Mouse (Mus musculus): ENCODE data around the gene Eif3k. TPM values are rescaled to one million over a fixed set of nuclear protein-coding genes. Genes with fewer than 3 reads are reported as not detected.

Gene Eif3k
- polyA plus RNA-seq, 1 experiment: 335 TPM

- no peak overlapping the region for H3ac ChIP-seq (ENCODE audit: control insufficient read depth, insufficient read length)
- no peak for TF ChIP-seq MYOG (IDR thresholded peaks at IDR 0.05; ENCODE audit: control insufficient read depth in 1 of 3, insufficient read depth in 1 of 3, insufficient read length in 2 of 3, low read depth in 2 of 3)
- no peak for TF ChIP-seq POLR2A (IDR thresholded peaks at IDR 0.05; ENCODE audit: insufficient read length, low read depth)
- TF ChIP-seq SRF (IDR thresholded peaks at IDR 0.05; ENCODE audit: control insufficient read depth, insufficient read length, low read depth): no peak
- TF ChIP-seq POLR2AphosphoS2 (IDR thresholded peaks at IDR 0.05; ENCODE audit: insufficient read length, low read depth): no peak
- no peak for TF ChIP-seq MAX (IDR thresholded peaks at IDR 0.05; ENCODE audit: low read depth)
- no peak for TF ChIP-seq CEBPB (IDR thresholded peaks at IDR 0.05; ENCODE audit: insufficient read depth, poor library complexity, severe bottlenecking)
- no peak for TF ChIP-seq REST (IDR thresholded peaks at IDR 0.05; ENCODE audit: insufficient read depth, insufficient read length)
- no peak for TF ChIP-seq TCF12 (IDR thresholded peaks at IDR 0.05; ENCODE audit: insufficient read depth, poor library complexity, severe bottlenecking)
- no peak for TF ChIP-seq TCF3 (IDR thresholded peaks at IDR 0.05; ENCODE audit: insufficient read length, low read depth)
- TF ChIP-seq MYOD1 (IDR thresholded peaks at IDR 0.05; ENCODE audit: control insufficient read depth in 1 of 3, insufficient read length in 2 of 3, low read depth in 2 of 3): no peak
- TF ChIP-seq E2F4 (IDR thresholded peaks at IDR 0.05; ENCODE audit: insufficient read depth): no peak
- no peak for TF ChIP-seq USF1 (IDR thresholded peaks at IDR 0.05; ENCODE audit: low read depth)
- H3K79me2 ChIP-seq (ENCODE audit: control insufficient read depth, insufficient read depth): peaks cover 88% of the 10 kb centered on the region
- H3K4me2 ChIP-seq (ENCODE audit: low read depth): peak overlapping the region; percentile 70
- H3K36me3 ChIP-seq (ENCODE audit: control insufficient read depth, insufficient read depth): peaks cover 5% of the 10 kb centered on the region
- H3K27me3 ChIP-seq (ENCODE audit: control insufficient read depth, insufficient read depth, insufficient read length): no peaks in the 10 kb centered on the region
- H3K4me3 ChIP-seq: no peak overlapping the region
Observed at GRCm38 (mm10) chr7:28952786-28953185, 28.9 kb downstream of the Eif3k start.

- Histone ChIP-seq H3K79me2 (ENCODE audit: control insufficient read depth, insufficient read depth) (peaks cover 88% of the 10 kb centered on the region), H3K4me2 (ENCODE audit: low read depth) (peak overlapping the region; percentile 70), H3K4me3 (no peak overlapping the region), H3K27me3 (ENCODE audit: control insufficient read depth, insufficient read depth, insufficient read length) (no peaks in the 10 kb centered on the region), H3K36me3 (ENCODE audit: control insufficient read depth, insufficient read depth) (peaks cover 5% of the 10 kb centered on the region), H3ac (ENCODE audit: control insufficient read depth, insufficient read length) (no peak overlapping the region)
- TF ChIP-seq CEBPB (IDR thresholded peaks at IDR 0.05; ENCODE audit: insufficient read depth, poor library complexity, severe bottlenecking) (no peak), SRF (IDR thresholded peaks at IDR 0.05; ENCODE audit: control insufficient read depth, insufficient read length, low read depth) (peak; percentile 34)
Observed at GRCm38 (mm10) chr7:28951764-28952163, 29.9 kb downstream of the Eif3k start.

- Histone ChIP-seq H3ac (ENCODE audit: control insufficient read depth, insufficient read length) (no peak overlapping the region), H3K36me3 (ENCODE audit: control insufficient read depth, insufficient read depth) (peaks cover 5% of the 10 kb centered on the region), H3K79me2 (ENCODE audit: control insufficient read depth, insufficient read depth) (peaks cover 87% of the 10 kb centered on the region), H3K4me2 (ENCODE audit: low read depth) (no peak overlapping the region), H3K27me3 (ENCODE audit: control insufficient read depth, insufficient read depth, insufficient read length) (no peaks in the 10 kb centered on the region), H3K4me3 (no peak overlapping the region)
- TF ChIP-seq MYOG (IDR thresholded peaks at IDR 0.05; ENCODE audit: control insufficient read depth in 1 of 3, insufficient read depth in 1 of 3, insufficient read length in 2 of 3, low read depth in 2 of 3) (no peak), USF1 (IDR thresholded peaks at IDR 0.05; ENCODE audit: low read depth) (no peak), E2F4 (IDR thresholded peaks at IDR 0.05; ENCODE audit: insufficient read depth) (no peak), REST (IDR thresholded peaks at IDR 0.05; ENCODE audit: insufficient read depth, insufficient read length) (no peak), MAX (IDR thresholded peaks at IDR 0.05; ENCODE audit: low read depth) (no peak), TCF12 (IDR thresholded peaks at IDR 0.05; ENCODE audit: insufficient read depth, poor library complexity, severe bottlenecking) (no peak), POLR2AphosphoS2 (IDR thresholded peaks at IDR 0.05; ENCODE audit: insufficient read length, low read depth) (no peak), SRF (IDR thresholded peaks at IDR 0.05; ENCODE audit: control insufficient read depth, insufficient read length, low read depth) (no peak), MYOD1 (IDR thresholded peaks at IDR 0.05; ENCODE audit: control insufficient read depth in 1 of 3, insufficient read length in 2 of 3, low read depth in 2 of 3) (no peak), POLR2A (IDR thresholded peaks at IDR 0.05; ENCODE audit: insufficient read length, low read depth) (no peak), CEBPB (IDR thresholded peaks at IDR 0.05; ENCODE audit: insufficient read depth, poor library complexity, severe bottlenecking) (no peak), TCF3 (IDR thresholded peaks at IDR 0.05; ENCODE audit: insufficient read length, low read depth) (no peak)
Observed at GRCm38 (mm10) chr7:28950346-28951037, 31.2 kb downstream of the Eif3k start.

- TF ChIP-seq POLR2A (IDR thresholded peaks at IDR 0.05; ENCODE audit: insufficient read length, low read depth) (no peak), MYOD1 (IDR thresholded peaks at IDR 0.05; ENCODE audit: control insufficient read depth in 1 of 3, insufficient read length in 2 of 3, low read depth in 2 of 3) (peak; percentile 70 to 77 (median 71))
- Histone ChIP-seq H3K4me2 (ENCODE audit: low read depth) (peak overlapping the region; percentile 58), H3K27me3 (ENCODE audit: control insufficient read depth, insufficient read depth, insufficient read length) (no peaks in the 10 kb centered on the region)
Observed at GRCm38 (mm10) chr7:28949298-28949697, 32.4 kb downstream of the Eif3k start.

GRCm38 (mm10) chr7:28948746-28949145, 32.9 kb downstream of the Eif3k start:
- H3K27me3 ChIP-seq (ENCODE audit: control insufficient read depth, insufficient read depth, insufficient read length): no peaks in the 10 kb centered on the region
- no peak overlapping the region for H3K4me3 ChIP-seq
- H3ac ChIP-seq (ENCODE audit: control insufficient read depth, insufficient read length): no peak overlapping the region
- TF ChIP-seq REST (IDR thresholded peaks at IDR 0.05; ENCODE audit: insufficient read depth, insufficient read length): no peak
- H3K36me3 ChIP-seq (ENCODE audit: control insufficient read depth, insufficient read depth): peaks cover 5% of the 10 kb centered on the region
- peak overlapping the region; percentile 58 for H3K4me2 ChIP-seq (ENCODE audit: low read depth)
- H3K79me2 ChIP-seq (ENCODE audit: control insufficient read depth, insufficient read depth): peaks cover 78% of the 10 kb centered on the region

More at GRCm38 (mm10) chr7:28949298-28949697, 32.4 kb downstream of the Eif3k start:
- peaks cover 5% of the 10 kb centered on the region for H3K36me3 ChIP-seq (ENCODE audit: control insufficient read depth, insufficient read depth)
- no peak overlapping the region for H3ac ChIP-seq (ENCODE audit: control insufficient read depth, insufficient read length)
- peaks cover 84% of the 10 kb centered on the region for H3K79me2 ChIP-seq (ENCODE audit: control insufficient read depth, insufficient read depth)
- no peak overlapping the region for H3K4me3 ChIP-seq

Data from myocyte (in vitro differentiated cells).